Mouse (Mus musculus): ENCODE data around the gene Nkain2. TPM values are rescaled to one million over a fixed set of nuclear protein-coding genes. Genes with fewer than 3 reads are reported as not detected.

Gene Nkain2
- polyA plus RNA-seq, 1 experiment = not detected

DNA sequence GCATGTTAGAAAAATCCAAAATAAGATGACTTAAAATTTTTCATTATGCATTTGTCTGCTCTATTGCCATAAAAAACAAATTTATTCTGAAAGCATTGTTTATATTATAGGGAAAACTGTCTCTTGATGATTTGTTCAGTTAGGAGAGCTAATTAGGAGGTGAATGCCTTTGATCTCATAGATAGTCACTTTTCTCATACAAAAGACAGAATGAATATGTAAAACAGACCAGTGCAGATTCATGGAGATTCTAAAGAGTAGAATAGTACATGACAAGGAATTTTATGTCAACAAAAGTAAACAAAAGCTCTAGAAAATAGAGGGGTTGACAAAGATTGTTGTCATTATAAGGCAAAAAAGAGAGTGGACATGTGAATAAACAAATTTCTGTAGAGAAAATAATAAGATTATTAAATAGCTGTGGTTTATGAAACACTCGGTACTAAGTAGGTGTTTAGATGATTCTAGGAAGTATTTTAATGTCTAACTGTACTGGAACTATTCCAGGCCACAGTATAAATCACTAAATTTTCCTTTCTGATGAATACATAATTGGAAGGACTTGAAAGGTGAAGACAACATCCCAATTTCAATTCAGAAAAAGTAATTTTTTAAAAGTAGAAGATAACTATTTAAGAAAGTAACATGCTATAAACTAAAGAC lies 496.3 kb downstream of the Nkain2 start:
- no peak overlapping the region for H3K4me3 ChIP-seq (replicated peaks; ENCODE audit: control insufficient read depth, low read depth, low read length)
- no peaks in the 10 kb centered on the region for H3K4me1 ChIP-seq (ENCODE audit: control insufficient read depth, insufficient read depth, low read length)
- no peak for TF ChIP-seq CTCF (IDR thresholded peaks at IDR 0.05; ENCODE audit: control insufficient read depth, insufficient read depth, low read length)
- no peak for TF ChIP-seq POLR2A (IDR thresholded peaks at IDR 0.05; ENCODE audit: borderline replicate concordance, control insufficient read depth, low read depth, low read length)
- H3K27ac ChIP-seq (ENCODE audit: control insufficient read depth, insufficient read depth, low read depth, low read length, poor library complexity) = no peak overlapping the region
- WGBS = 67% methylated on average over 1 of the region's 1 CpGs

DNA sequence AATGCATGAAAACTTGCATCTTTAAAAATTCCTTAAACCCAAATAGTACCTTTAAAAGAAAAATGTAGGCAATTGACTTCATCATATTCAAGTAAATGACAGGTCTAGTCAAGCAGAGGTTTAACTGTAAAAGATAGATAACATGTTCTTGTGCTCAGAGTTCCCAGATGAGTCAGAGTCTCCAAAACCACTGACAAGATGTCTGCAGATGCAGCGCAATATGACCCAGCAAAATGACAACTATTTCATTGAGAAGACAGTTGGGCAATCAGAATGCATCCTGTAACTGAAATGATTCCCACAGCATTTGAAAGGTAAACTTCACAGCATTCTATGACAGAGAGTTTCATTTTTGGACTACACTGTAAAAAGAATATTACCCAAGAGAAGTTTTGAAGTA lies 496.9 kb downstream of the Nkain2 start:
- Histone ChIP-seq H3K4me3 (replicated peaks; ENCODE audit: control insufficient read depth, low read depth, low read length) (no peak overlapping the region), H3K4me1 (ENCODE audit: control insufficient read depth, insufficient read depth, low read length) (no peaks in the 10 kb centered on the region), H3K27ac (ENCODE audit: control insufficient read depth, insufficient read depth, low read depth, low read length, poor library complexity) (no peak overlapping the region)
- 87% methylated on average over 1 of the region's 1 CpGs for WGBS
- TF ChIP-seq POLR2A (IDR thresholded peaks at IDR 0.05; ENCODE audit: borderline replicate concordance, control insufficient read depth, low read depth, low read length) (no peak), CTCF (IDR thresholded peaks at IDR 0.05; ENCODE audit: control insufficient read depth, insufficient read depth, low read length) (no peak)

DNA sequence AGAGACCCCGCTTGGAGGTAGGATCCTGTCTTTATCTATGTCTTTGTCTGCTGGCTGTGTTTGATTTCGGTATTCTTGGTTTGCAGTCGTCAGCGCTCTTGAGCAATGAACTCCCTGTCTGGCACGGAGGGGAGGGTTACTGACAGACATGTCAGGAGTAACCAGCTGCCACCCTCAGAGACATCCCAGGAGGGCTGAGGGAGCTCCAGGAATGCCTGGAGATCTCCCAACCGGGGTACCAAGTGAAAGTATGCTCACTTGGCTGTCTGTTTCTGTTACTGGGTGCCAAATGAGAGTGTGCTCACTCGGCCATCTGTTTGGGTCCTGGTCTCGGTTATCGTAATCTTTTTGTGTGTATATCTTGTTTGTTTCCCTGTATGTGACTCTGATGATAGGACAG lies 577.5 kb downstream of the Nkain2 start:
- Histone ChIP-seq H3K27ac (ENCODE audit: control insufficient read depth, insufficient read depth, low read depth, low read length, poor library complexity) (no peak overlapping the region), H3K4me1 (ENCODE audit: control insufficient read depth, insufficient read depth, low read length) (no peaks in the 10 kb centered on the region), H3K4me3 (replicated peaks; ENCODE audit: control insufficient read depth, low read depth, low read length) (no peak overlapping the region)
- no peak for TF ChIP-seq CTCF (IDR thresholded peaks at IDR 0.05; ENCODE audit: control insufficient read depth, insufficient read depth, low read length)
- TF ChIP-seq POLR2A (IDR thresholded peaks at IDR 0.05; ENCODE audit: borderline replicate concordance, control insufficient read depth, low read depth, low read length) = no peak
- 81% methylated on average over 9 of the region's 9 CpGs for WGBS

DNA sequence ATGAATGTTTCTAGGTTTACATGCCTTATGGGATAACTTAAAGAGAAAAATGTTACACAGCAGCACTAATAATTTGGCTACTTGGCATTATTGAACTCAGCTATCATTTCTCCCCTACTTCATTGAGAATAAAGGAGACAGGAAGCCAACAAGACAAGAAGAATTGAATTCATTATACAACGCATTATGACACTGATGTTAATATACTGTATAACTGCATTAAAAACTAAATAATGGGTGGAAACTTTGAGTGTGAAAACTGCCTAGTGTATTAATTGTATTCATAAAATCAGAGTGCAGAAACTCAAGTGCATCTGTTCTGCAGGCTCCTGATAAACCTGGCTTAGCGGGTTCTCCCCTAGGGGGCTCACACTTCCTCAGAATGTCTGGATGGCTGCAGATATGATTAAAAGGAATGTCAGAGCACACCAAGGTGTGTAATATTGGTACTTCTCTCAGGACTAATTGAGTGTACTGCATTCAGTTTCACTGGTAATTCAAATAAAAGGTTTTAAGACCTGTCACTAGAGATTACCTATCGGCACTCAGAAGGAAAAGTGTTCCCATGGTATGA lies 589.2 kb downstream of the Nkain2 start:
- no peak for TF ChIP-seq POLR2A (IDR thresholded peaks at IDR 0.05; ENCODE audit: borderline replicate concordance, control insufficient read depth, low read depth, low read length)
- Histone ChIP-seq H3K4me1 (ENCODE audit: control insufficient read depth, insufficient read depth, low read length) (no peaks in the 10 kb centered on the region), H3K27ac (ENCODE audit: control insufficient read depth, insufficient read depth, low read depth, low read length, poor library complexity) (no peak overlapping the region), H3K4me3 (replicated peaks; ENCODE audit: control insufficient read depth, low read depth, low read length) (no peak overlapping the region)
- 80% methylated on average over 3 of the region's 3 CpGs for WGBS

DNA sequence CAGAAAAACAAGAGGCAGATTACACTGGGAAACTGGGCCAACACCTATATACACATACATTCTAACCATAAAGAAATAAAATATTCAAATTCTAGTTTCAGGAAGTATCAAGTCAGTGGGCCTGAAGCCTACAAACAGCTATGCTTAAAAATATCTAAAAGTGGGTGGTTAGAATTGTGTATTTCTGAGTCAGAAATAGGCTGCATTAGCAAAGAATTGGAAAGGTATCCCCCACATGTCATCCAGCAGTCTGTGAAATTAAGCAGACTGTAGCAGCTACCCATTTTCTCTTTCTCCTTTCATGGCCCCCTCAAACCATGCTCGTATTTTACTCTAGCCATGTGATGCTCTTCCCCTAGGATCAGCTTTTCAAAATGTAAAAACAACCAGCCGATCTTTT lies 599.8 kb downstream of the Nkain2 start:
- TF ChIP-seq POLR2A (IDR thresholded peaks at IDR 0.05; ENCODE audit: borderline replicate concordance, control insufficient read depth, low read depth, low read length) (no peak), CTCF (IDR thresholded peaks at IDR 0.05; ENCODE audit: control insufficient read depth, insufficient read depth, low read length) (no peak)
- H3K27ac ChIP-seq (ENCODE audit: control insufficient read depth, insufficient read depth, low read depth, low read length, poor library complexity) = no peak overlapping the region
- no peaks in the 10 kb centered on the region for H3K4me1 ChIP-seq (ENCODE audit: control insufficient read depth, insufficient read depth, low read length)
- no peak overlapping the region for H3K4me3 ChIP-seq (replicated peaks; ENCODE audit: control insufficient read depth, low read depth, low read length)
- 61% methylated on average over 2 of the region's 2 CpGs for WGBS

DNA sequence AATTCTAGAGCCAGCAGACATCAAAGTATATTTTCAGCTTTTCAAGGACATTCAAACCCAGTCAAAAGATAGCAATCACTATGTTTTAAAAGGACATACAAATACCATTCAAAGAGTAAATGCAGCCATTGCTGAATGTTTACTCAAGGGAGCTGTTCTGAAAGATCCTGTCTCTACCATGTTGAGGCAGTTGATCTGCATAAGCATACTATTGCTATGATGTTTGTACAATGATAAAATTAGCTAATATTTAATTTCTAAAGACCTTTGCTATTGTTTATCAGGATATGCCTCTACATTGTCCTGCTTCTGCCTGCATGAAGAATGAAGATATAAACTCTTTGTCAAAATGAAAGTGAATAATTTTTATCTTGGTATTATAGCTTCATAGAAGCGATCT lies 606.6 kb downstream of the Nkain2 start:
- TF ChIP-seq CTCF (IDR thresholded peaks at IDR 0.05; ENCODE audit: control insufficient read depth, insufficient read depth, low read length) = no peak
- no peak for TF ChIP-seq POLR2A (IDR thresholded peaks at IDR 0.05; ENCODE audit: borderline replicate concordance, control insufficient read depth, low read depth, low read length)
- H3K4me3 ChIP-seq (replicated peaks; ENCODE audit: control insufficient read depth, low read depth, low read length) = no peak overlapping the region
- H3K4me1 ChIP-seq (ENCODE audit: control insufficient read depth, insufficient read depth, low read length) = no peaks in the 10 kb centered on the region
- 66% methylated on average over 1 of the region's 1 CpGs for WGBS
- no peak overlapping the region for H3K27ac ChIP-seq (ENCODE audit: control insufficient read depth, insufficient read depth, low read depth, low read length, poor library complexity)

DNA sequence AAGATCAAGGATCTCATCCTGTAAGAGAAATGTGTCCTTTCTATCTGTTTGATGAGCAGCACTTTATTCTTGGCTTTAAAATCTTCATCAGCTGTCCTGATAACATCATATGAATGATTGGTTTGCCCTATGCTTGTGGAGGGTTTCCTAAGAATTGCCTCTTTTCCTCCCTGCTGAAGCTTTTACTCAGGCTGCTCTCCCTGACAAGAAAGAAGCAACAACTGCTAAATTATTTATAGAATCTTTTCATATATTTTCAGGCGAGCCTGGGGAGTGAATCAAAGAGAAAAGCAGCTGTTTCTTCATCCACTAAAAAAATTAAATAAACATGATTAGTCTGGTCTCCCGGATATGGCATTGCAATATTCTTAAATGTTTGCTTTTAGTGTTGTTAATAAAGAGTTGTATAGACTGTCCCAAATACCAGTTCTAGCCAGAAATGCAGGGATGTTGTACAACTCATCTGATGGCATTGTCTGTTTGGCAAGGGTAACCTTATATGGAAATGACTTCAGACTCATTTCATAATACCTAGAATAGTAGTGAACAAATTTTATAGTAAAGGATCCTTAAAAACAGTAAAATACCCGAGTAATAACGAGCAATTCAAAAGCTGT lies 646.9 kb downstream of the Nkain2 start:
- no peak overlapping the region for H3K27ac ChIP-seq (ENCODE audit: control insufficient read depth, insufficient read depth, low read depth, low read length, poor library complexity)
- H3K4me1 ChIP-seq (ENCODE audit: control insufficient read depth, insufficient read depth, low read length) = no peaks in the 10 kb centered on the region
- no peak overlapping the region for H3K4me3 ChIP-seq (replicated peaks; ENCODE audit: control insufficient read depth, low read depth, low read length)
- no peak for TF ChIP-seq CTCF (IDR thresholded peaks at IDR 0.05; ENCODE audit: control insufficient read depth, insufficient read depth, low read length)
- TF ChIP-seq POLR2A (IDR thresholded peaks at IDR 0.05; ENCODE audit: borderline replicate concordance, control insufficient read depth, low read depth, low read length) = no peak
- WGBS = 67% methylated on average over 4 of the region's 4 CpGs

DNA sequence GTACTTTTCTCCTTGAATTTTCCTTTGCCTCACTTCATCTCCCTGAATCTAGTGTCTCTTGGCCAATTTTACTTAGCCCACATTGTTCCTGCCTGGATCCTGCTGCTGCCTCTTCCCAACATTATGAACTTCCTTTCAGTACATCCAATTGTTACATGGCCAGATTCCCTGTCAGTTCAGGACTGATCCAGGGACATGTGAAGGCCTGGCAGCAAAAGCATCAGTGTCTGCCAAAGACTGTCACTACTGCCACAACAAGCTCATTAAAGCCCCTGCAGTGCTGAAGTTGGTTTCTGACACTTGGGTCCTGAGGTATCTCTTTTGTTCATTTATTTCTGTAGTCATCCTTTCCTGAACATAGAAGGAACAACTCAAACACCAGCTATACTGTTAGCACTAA lies 649.1 kb downstream of the Nkain2 start:
- TF ChIP-seq POLR2A (IDR thresholded peaks at IDR 0.05; ENCODE audit: borderline replicate concordance, control insufficient read depth, low read depth, low read length) = no peak
- TF ChIP-seq CTCF (IDR thresholded peaks at IDR 0.05; ENCODE audit: control insufficient read depth, insufficient read depth, low read length) = no peak
- Histone ChIP-seq H3K4me3 (replicated peaks; ENCODE audit: control insufficient read depth, low read depth, low read length) (no peak overlapping the region), H3K4me1 (ENCODE audit: control insufficient read depth, insufficient read depth, low read length) (no peaks in the 10 kb centered on the region), H3K27ac (ENCODE audit: control insufficient read depth, insufficient read depth, low read depth, low read length, poor library complexity) (no peak overlapping the region)

Measured in bone marrow, adult 2 months (tissue).